In the genomic region with DNA sequence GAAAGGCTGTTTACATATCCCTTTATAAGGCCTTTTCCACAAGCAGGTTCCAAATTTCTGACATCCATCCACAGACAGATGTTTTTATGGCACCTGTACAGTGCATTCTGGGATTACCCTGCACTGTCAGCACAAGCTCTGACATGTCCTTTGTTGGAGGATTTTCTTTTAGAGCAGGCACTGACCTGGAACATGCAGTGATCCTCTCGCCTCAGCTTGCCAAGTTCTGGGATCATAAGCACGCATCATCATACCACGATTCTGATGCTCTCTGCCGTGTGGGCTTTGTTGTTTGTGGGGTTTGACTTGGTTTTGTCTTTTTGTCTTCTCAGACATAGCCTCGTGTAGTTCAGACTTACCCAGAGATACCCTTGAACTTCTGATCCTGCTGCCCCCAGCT, we compare ENCODE assay signal across 18 mouse cellular contexts.
DNase-seq lines count a peak whose midpoint lies in the region; ATAC-seq lines count a peak whose summit lies in the region.
"Had no signal": no experiment of that assay in that cellular context is flagged by ENCODE, and none has a peak within 500 bp of the region (broad histone marks: within the 10 kb centered on the region; RNA-seq: fewer than 3 reads in every experiment).

No protein-coding gene starts in this region.

- no peak overlapping the region for H3K27ac ChIP-seq in embryonic facial prominence, embryonic 14.5 days (replicated peaks; ENCODE audit: low read depth, low read length)
- H3K27ac ChIP-seq in embryonic facial prominence, embryonic 10.5 days (replicated peaks), result no peak overlapping the region
- H3K27ac ChIP-seq in forebrain, embryonic 14.5 days (ENCODE audit: low read depth, low read length), result peak overlapping the region; percentile 98
- H3K27ac ChIP-seq in hindbrain, embryonic 15.5 days (replicated peaks), result peak overlapping the region; percentile 91
- H3K27ac ChIP-seq in midbrain, embryonic 16.5 days (ENCODE audit: low read length), result peak overlapping the region; percentile 85
- no peak overlapping the region for H3K27ac ChIP-seq in kidney, embryonic 16.5 days (ENCODE audit: low read length)
- H3K27ac ChIP-seq: embryonic facial prominence, embryonic 12.5 days; liver, embryonic 15.5 days; neural tube, embryonic 12.5 days; stomach, postnatal 0 days had no signal

- no peaks in the 10 kb centered on the region for H3K9me3 ChIP-seq in embryonic facial prominence, embryonic 14.5 days (ENCODE audit: control insufficient read depth, low read length)
- no peaks in the 10 kb centered on the region for H3K9me3 ChIP-seq in embryonic facial prominence, embryonic 10.5 days
- no peaks in the 10 kb centered on the region for H3K9me3 ChIP-seq in forebrain, embryonic 14.5 days (replicated peaks; ENCODE audit: control insufficient read depth, low read length)
- no peaks in the 10 kb centered on the region for H3K9me3 ChIP-seq in hindbrain, embryonic 15.5 days
- H3K9me3 ChIP-seq in midbrain, embryonic 16.5 days (replicated peaks; ENCODE audit: control insufficient read depth, low read length, poor library complexity, severe bottlenecking), result no peaks in the 10 kb centered on the region
- no peaks in the 10 kb centered on the region for H3K9me3 ChIP-seq in kidney, embryonic 16.5 days (ENCODE audit: low read length)
- H3K9me3 ChIP-seq: embryonic facial prominence, embryonic 12.5 days; liver, embryonic 15.5 days; neural tube, embryonic 12.5 days had no signal

- no peaks in the 10 kb centered on the region for H3K36me3 ChIP-seq in embryonic facial prominence, embryonic 14.5 days (ENCODE audit: control insufficient read depth, insufficient read depth, low read length)
- H3K36me3 ChIP-seq in embryonic facial prominence, embryonic 10.5 days (replicated peaks), result no peaks in the 10 kb centered on the region
- H3K36me3 ChIP-seq in forebrain, embryonic 14.5 days (ENCODE audit: control insufficient read depth, insufficient read depth, low read length), result no peaks in the 10 kb centered on the region
- no peaks in the 10 kb centered on the region for H3K36me3 ChIP-seq in hindbrain, embryonic 15.5 days
- H3K36me3 ChIP-seq in midbrain, embryonic 16.5 days (ENCODE audit: control insufficient read depth, insufficient read depth, low read length), result no peaks in the 10 kb centered on the region
- no peaks in the 10 kb centered on the region for H3K36me3 ChIP-seq in kidney, embryonic 16.5 days (ENCODE audit: insufficient read depth, low read length)
- H3K36me3 ChIP-seq: embryonic facial prominence, embryonic 12.5 days; liver, embryonic 15.5 days; neural tube, embryonic 12.5 days had no signal

- ATAC-seq in embryonic facial prominence, embryonic 14.5 days (ENCODE audit: low read depth), result no peak
- no peak for ATAC-seq in forebrain, embryonic 14.5 days
- no peak for ATAC-seq in hindbrain, embryonic 15.5 days (ENCODE audit: low FRiP score, low read depth)
- ATAC-seq in midbrain, embryonic 16.5 days, result no peak
- no peak for ATAC-seq in kidney, embryonic 16.5 days (ENCODE audit: low FRiP score, low TSS enrichment)
- ATAC-seq: activated CD4-positive, CD25-positive, alpha-beta regulatory T cell, adult 4 months had no signal

- WGBS in embryonic facial prominence, embryonic 14.5 days, result 66% methylated on average over 5 of the region's 5 CpGs
- 80% methylated on average over 5 of the region's 5 CpGs for WGBS in embryonic facial prominence, embryonic 10.5 days
- 43% methylated on average over 5 of the region's 5 CpGs for WGBS in forebrain, embryonic 14.5 days
- WGBS in hindbrain, embryonic 15.5 days, result 44% methylated on average over 5 of the region's 5 CpGs
- WGBS in midbrain, embryonic 16.5 days, result 40% methylated on average over 5 of the region's 5 CpGs
- WGBS in kidney, embryonic 16.5 days, result 80% methylated on average over 5 of the region's 5 CpGs

- H3K4me1 ChIP-seq in embryonic facial prominence, embryonic 14.5 days (ENCODE audit: control insufficient read depth, insufficient read depth, low read length), result peaks cover 9% of the 10 kb centered on the region
- peaks cover 40% of the 10 kb centered on the region for H3K4me1 ChIP-seq in embryonic facial prominence, embryonic 10.5 days
- peaks cover 50% of the 10 kb centered on the region for H3K4me1 ChIP-seq in forebrain, embryonic 14.5 days (ENCODE audit: control insufficient read depth, insufficient read depth, low read length)
- H3K4me1 ChIP-seq in hindbrain, embryonic 15.5 days (replicated peaks), result peaks cover 57% of the 10 kb centered on the region
- peaks cover 52% of the 10 kb centered on the region for H3K4me1 ChIP-seq in midbrain, embryonic 16.5 days (ENCODE audit: control insufficient read depth, insufficient read depth, low read length)
- H3K4me1 ChIP-seq in kidney, embryonic 16.5 days (ENCODE audit: insufficient read depth, low read length), result peaks cover 10% of the 10 kb centered on the region; the same call in 1 of the 2 replicates
- H3K4me1 ChIP-seq: liver, embryonic 15.5 days had no signal

- H3K27me3 ChIP-seq in embryonic facial prominence, embryonic 14.5 days (replicated peaks; ENCODE audit: control insufficient read depth, insufficient read depth, low read length), result no peaks in the 10 kb centered on the region
- H3K27me3 ChIP-seq in embryonic facial prominence, embryonic 10.5 days (replicated peaks; ENCODE audit: low read depth, poor library complexity, severe bottlenecking), result no peaks in the 10 kb centered on the region
- H3K27me3 ChIP-seq in forebrain, embryonic 14.5 days (replicated peaks; ENCODE audit: control insufficient read depth, insufficient read depth, low read length), result no peaks in the 10 kb centered on the region
- no peaks in the 10 kb centered on the region for H3K27me3 ChIP-seq in hindbrain, embryonic 15.5 days
- H3K27me3 ChIP-seq in midbrain, embryonic 16.5 days (ENCODE audit: control insufficient read depth, insufficient read depth, low read depth, low read length), result no peaks in the 10 kb centered on the region
- H3K27me3 ChIP-seq in kidney, embryonic 16.5 days (ENCODE audit: insufficient read depth, low read length), result no peaks in the 10 kb centered on the region
- H3K27me3 ChIP-seq: embryonic facial prominence, embryonic 12.5 days; liver, embryonic 15.5 days; neural tube, embryonic 12.5 days had no signal

- H3K4me2 ChIP-seq in embryonic facial prominence, embryonic 14.5 days (ENCODE audit: low read depth, low read length), result no peak overlapping the region
- H3K4me2 ChIP-seq in forebrain, embryonic 14.5 days (ENCODE audit: low read length), result no peak overlapping the region
- no peak overlapping the region for H3K4me2 ChIP-seq in hindbrain, embryonic 15.5 days
- H3K4me2 ChIP-seq in midbrain, embryonic 16.5 days (ENCODE audit: low read length), result no peak overlapping the region
- H3K4me2 ChIP-seq in kidney, embryonic 16.5 days (replicated peaks; ENCODE audit: low read depth, low read length), result no peak overlapping the region
- H3K4me2 ChIP-seq: embryonic facial prominence, embryonic 12.5 days; liver, embryonic 15.5 days; neural tube, embryonic 12.5 days had no signal

- peak; percentile 62 for DNase-seq in embryonic facial prominence, embryonic 14.5 days (ENCODE audit: low spot score)
- no peak for DNase-seq in embryonic facial prominence, embryonic 10.5 days (ENCODE audit: low spot score)
- DNase-seq in forebrain, embryonic 14.5 days (ENCODE audit: low spot score), result no peak
- DNase-seq in urinary bladder, postnatal 36 days (ENCODE audit: low spot score in 2 of 2), result no peak
- DNase-seq in c-Kit-positive CD71-positive TER-119-positive erythroid progenitor cells, embryonic 14.5 days (ENCODE audit: low spot score), result no peak
- DNase-seq: cerebellum, adult 11-12 months; kidney, postnatal 10 days; layer of hippocampus, adult 9-11 months; lung, postnatal 14 days; thymus, postnatal 25 days had no signal

- no peak overlapping the region for H3K4me3 ChIP-seq in embryonic facial prominence, embryonic 14.5 days (ENCODE audit: low read depth, low read length)
- no peak overlapping the region for H3K4me3 ChIP-seq in embryonic facial prominence, embryonic 10.5 days
- no peak overlapping the region for H3K4me3 ChIP-seq in forebrain, embryonic 14.5 days (ENCODE audit: low read depth, low read length)
- H3K4me3 ChIP-seq in hindbrain, embryonic 15.5 days, result no peak overlapping the region
- H3K4me3 ChIP-seq in midbrain, embryonic 16.5 days (ENCODE audit: low read depth, low read length), result no peak overlapping the region
- H3K4me3 ChIP-seq in kidney, embryonic 16.5 days (ENCODE audit: low read length), result no peak overlapping the region
- H3K4me3 ChIP-seq: embryonic facial prominence, embryonic 12.5 days; liver, embryonic 15.5 days; neural tube, embryonic 12.5 days had no signal

- H3K9ac ChIP-seq in embryonic facial prominence, embryonic 14.5 days (ENCODE audit: low read depth, low read length), result no peak overlapping the region
- H3K9ac ChIP-seq in forebrain, embryonic 14.5 days (ENCODE audit: low read length), result no peak overlapping the region; the same call in 1 of the 2 replicates
- no peak overlapping the region for H3K9ac ChIP-seq in hindbrain, embryonic 15.5 days
- no peak overlapping the region for H3K9ac ChIP-seq in midbrain, embryonic 16.5 days (ENCODE audit: low read depth, low read length)
- H3K9ac ChIP-seq in kidney, embryonic 16.5 days (replicated peaks; ENCODE audit: low read length), result no peak overlapping the region
- H3K9ac ChIP-seq: embryonic facial prominence, embryonic 12.5 days; liver, embryonic 15.5 days; neural tube, embryonic 12.5 days had no signal

Comparison
In these comparisons a context has a peak if more than half of its experiments do, and no peak if none do; other contexts are left out.
1. H3K27ac ChIP-seq: peak in forebrain, embryonic 14.5 days (single experiment), hindbrain, embryonic 15.5 days (single experiment) and midbrain, embryonic 16.5 days (single experiment); none in embryonic facial prominence, embryonic 14.5 days (single experiment), embryonic facial prominence, embryonic 10.5 days (single experiment) and kidney, embryonic 16.5 days (single experiment).